Mouse (Mus musculus) retina, postnatal 1 day (tissue): ENCODE results near the gene Pdss2.

ENCODE experiments used
- DNase-seq: peaks from one replicate; pipeline ENCODE4 v3.0.0-alpha.2; 2012

Gene Pdss2

GRCm38 (mm10) chr10:43448656-43449055, 227.4 kb downstream of the Pdss2 start:
- no peak for DNase-seq

- DNase-seq = peak; percentile 90
Observed at GRCm38 (mm10) chr10:43451848-43452662, 230.8 kb downstream of the Pdss2 start.

- DNase-seq = no peak
Observed at GRCm38 (mm10) chr10:43452663-43452996, 231.3 kb downstream of the Pdss2 start.

GRCm38 (mm10) chr10:43454219-43454618, 232.9 kb downstream of the Pdss2 start:
- no peak for DNase-seq

- DNase-seq = no peak
Observed at GRCm38 (mm10) chr10:43454671-43455070, 233.4 kb downstream of the Pdss2 start.

GRCm38 (mm10) chr10:43462821-43463220, 241.5 kb downstream of the Pdss2 start:
- no peak for DNase-seq

GRCm38 (mm10) chr10:43463227-43463626, 241.9 kb downstream of the Pdss2 start:
- no peak for DNase-seq

GRCm38 (mm10) chr10:43466223-43466622, 244.9 kb downstream of the Pdss2 start:
- no peak for DNase-seq

GRCm38 (mm10) chr10:43467659-43468058, 246.4 kb downstream of the Pdss2 start:
- DNase-seq = no peak

- no peak for DNase-seq
Observed at GRCm38 (mm10) chr10:43468293-43468692, 247.0 kb downstream of the Pdss2 start.

- DNase-seq = peak; percentile 31
Observed at GRCm38 (mm10) chr10:43475376-43475775, 254.1 kb downstream of the Pdss2 start.

GRCm38 (mm10) chr10:43477459-43477858, 256.2 kb downstream of the Pdss2 start:
- peak; percentile 21 for DNase-seq

GRCm38 (mm10) chr10:43477865-43478681, 256.8 kb downstream of the Pdss2 start:
- peak; percentile 66 for DNase-seq

GRCm38 (mm10) chr10:43478751-43479435, 257.6 kb downstream of the Pdss2 start, which contains the start of gene Bend3:
Bend3 (plus strand) TSS chr10:43478831.
- DNase-seq = peak; percentile 86

GRCm38 (mm10) chr10:43479436-43480157, 258.3 kb downstream of the Pdss2 start:
- peak; percentile 89 for DNase-seq

- DNase-seq = no peak
Observed at GRCm38 (mm10) chr10:43480227-43480849, 259.1 kb downstream of the Pdss2 start.

- no peak for DNase-seq
Observed at GRCm38 (mm10) chr10:43481179-43481578, 259.9 kb downstream of the Pdss2 start.

GRCm38 (mm10) chr10:43482021-43482420, 260.7 kb downstream of the Pdss2 start:
- no peak for DNase-seq

- no peak for DNase-seq
Observed at GRCm38 (mm10) chr10:43483426-43483995, 262.2 kb downstream of the Pdss2 start.

- DNase-seq = no peak
Observed at GRCm38 (mm10) chr10:43485751-43486268, 264.5 kb downstream of the Pdss2 start.

- no peak for DNase-seq
Observed at GRCm38 (mm10) chr10:43487441-43488010, 266.2 kb downstream of the Pdss2 start.
